Mouse (Mus musculus) erythroblast, embryonic 14.5 days (primary cell): ENCODE results near the gene Neurod2.

Source experiments
- GATA1 ChIP-seq: IDR thresholded peaks from 2 replicates; pipeline ENCODE4 v1.6.1; 2012; ENCODE audit warnings: low read length, inconsistent platforms, mixed read lengths
- TAL1 ChIP-seq: IDR thresholded peaks from 3 replicates; pipeline ENCODE4 v1.6.1; 2012; ENCODE audit warnings: low read length, inconsistent platforms, mixed read lengths

DNA sequence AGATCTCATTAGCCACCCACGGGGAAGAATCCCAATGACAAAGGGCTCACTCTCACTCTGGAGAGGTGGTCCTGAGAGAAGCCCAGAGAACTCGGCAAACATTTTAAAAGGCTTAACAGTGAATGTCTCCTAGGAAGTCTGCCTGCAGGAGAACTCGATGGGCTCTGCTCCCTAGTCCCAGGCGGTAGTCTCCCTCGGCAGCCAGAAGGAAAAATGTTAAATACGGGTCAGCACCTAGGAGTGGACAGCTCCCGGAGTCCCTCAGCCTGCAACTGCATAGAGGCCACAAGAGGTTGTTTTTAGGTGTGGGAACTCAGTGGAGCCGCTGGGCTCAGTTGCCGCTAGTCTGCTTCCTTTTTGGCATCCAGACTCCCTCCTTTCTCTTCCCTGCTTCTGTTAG, 5.5 kb downstream of the Neurod2 start:
- TF ChIP-seq GATA1 (no peak), TAL1 (no peak)
